Mouse (Mus musculus) liver, embryonic 16.5 days (tissue): Measurements from ENCODE around the gene Hivep3. TPM values are rescaled to one million over a fixed set of nuclear protein-coding genes. Genes with fewer than 3 reads are reported as not detected.

Source experiments
- ATAC-seq: fragments of 200-750 bp; cut with Nextera tagmentation; 2 replicates; pipeline ENCODE4 v1.8.0; 2017; ENCODE audit warnings: low read depth, mild to moderate bottlenecking, moderate number of reproducible peaks, moderate library complexity
- H3K27ac ChIP-seq: fragments of 300-500 bp; sonication (generic); 2 replicates; pipeline ENCODE4 v1.5.1; 2014; ENCODE audit warnings: mild to moderate bottlenecking, low read length
- H3K27me3 ChIP-seq: fragments of 300-500 bp; sonication (generic); 2 replicates; pipeline ENCODE4 v1.6.1; 2014; ENCODE audit warnings: low read depth, low read length, mixed read lengths; ENCODE audit not compliant: control insufficient read depth, insufficient read depth
- H3K36me3 ChIP-seq: fragments of 300-500 bp; sonication (generic); 2 replicates; pipeline ENCODE4 v1.6.1; 2014; ENCODE audit warnings: mild to moderate bottlenecking; ENCODE audit not compliant: control insufficient read depth, insufficient read depth
- H3K4me1 ChIP-seq: fragments of 300-500 bp; sonication (generic); 2 replicates; pipeline ENCODE4 v1.6.1; 2014; ENCODE audit warnings: low read depth, low read length, mixed read lengths; ENCODE audit not compliant: control insufficient read depth
- H3K4me2 ChIP-seq: fragments of 300-500 bp; sonication (generic); 2 replicates; pipeline ENCODE4 v1.6.1; 2014; ENCODE audit warnings: low read depth, low read length, mixed read lengths
- H3K4me3 ChIP-seq: fragments of 300-500 bp; sonication (generic); 2 replicates; pipeline ENCODE4 v1.5.1; 2014; ENCODE audit warnings: low read depth, mild to moderate bottlenecking, low read length
- H3K9ac ChIP-seq: fragments of 300-500 bp; sonication (generic); 2 replicates; pipeline ENCODE4 v1.6.1; 2014; ENCODE audit warnings: low read depth, low read length
- H3K9me3 ChIP-seq: fragments of 300-500 bp; sonication (generic); replicated peaks from 2 replicates; pipeline ENCODE4 v1.6.1; 2016; ENCODE audit warnings: low read length; ENCODE audit not compliant: control insufficient read depth
- WGBS: fragments of 180-500 bp; shearing (Covaris S2); extraction: QIAGEN DNeasy Blood & Tissue Kit; methylation state at CpG from one replicate; pipeline ENCODE4 v1.1.7; 2014; ENCODE audit not compliant: insufficient replicate concordance; 5-methylcytosine and 5-hydroxymethylcytosine counted together
- polyA plus RNA-seq: library from polyadenylated mRNA; unstranded; fragments of >200 nt; fragmentation: Nextera tagmentation; extraction: Ambion mirVana; gene quantifications from 2 replicates; pipeline ENCODE4 v1.2.1, GENCODE M21; 2015

The Hivep3 gene
- polyA plus RNA-seq, 1 experiment from 2014 or later = 2.1 TPM

DNA sequence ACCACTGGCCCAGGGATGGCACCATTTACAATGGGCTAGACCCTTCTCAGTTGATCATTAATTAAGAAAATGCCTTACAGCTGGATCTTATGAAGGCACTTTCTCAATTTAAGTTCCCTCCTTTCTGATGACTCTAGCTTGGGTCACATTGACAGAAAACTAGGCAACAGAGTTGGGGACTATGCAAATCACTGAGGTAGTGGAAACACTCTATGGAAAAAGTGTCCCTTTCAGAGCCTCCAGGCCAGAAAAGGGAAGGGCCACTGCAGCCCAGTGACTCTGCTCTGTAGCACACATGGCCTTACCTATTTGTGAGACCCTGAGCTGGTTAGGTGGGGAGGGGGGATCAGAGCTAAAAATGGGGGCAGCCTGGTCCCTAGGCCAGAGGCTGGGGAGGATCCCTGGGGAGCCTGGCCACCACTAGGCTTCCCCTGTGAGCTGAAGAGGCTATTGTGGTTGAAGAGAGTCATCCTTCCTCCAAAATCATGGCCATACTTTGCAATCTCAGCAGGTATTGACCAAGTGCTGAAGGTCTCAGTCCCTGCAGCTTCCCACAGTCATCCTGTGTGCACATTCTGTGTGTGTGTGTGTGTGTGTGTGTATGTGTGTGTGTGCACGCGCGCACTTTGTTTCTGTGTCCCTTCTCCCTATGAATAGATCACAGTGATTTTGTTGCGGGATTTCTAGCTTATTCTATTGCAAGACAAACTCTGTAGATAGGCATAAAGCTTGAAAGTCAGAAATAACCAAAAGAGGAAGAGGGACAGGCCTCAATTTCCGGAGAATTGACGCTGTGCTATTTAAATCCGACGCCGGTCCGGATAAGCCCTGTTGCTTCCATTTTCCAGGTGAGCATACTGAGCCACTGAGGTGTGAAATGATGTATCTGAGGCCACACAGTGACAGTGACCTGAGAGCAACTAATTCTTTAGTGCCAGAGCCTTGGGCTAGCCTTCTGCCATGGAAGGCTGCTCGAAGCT is 319.7 kb downstream of the Hivep3 start:
- no peak overlapping the region for H3K4me2 ChIP-seq
- ATAC-seq = no peak
- H3K4me1 ChIP-seq = no peaks in the 10 kb centered on the region
- H3K9ac ChIP-seq = no peak overlapping the region
- H3K27me3 ChIP-seq = no peaks in the 10 kb centered on the region
- H3K9me3 ChIP-seq = no peaks in the 10 kb centered on the region
- H3K36me3 ChIP-seq = no peaks in the 10 kb centered on the region
- H3K4me3 ChIP-seq = no peak overlapping the region
- WGBS = 60% methylated on average over 11 of the region's 11 CpGs
- H3K27ac ChIP-seq = no peak overlapping the region

DNA sequence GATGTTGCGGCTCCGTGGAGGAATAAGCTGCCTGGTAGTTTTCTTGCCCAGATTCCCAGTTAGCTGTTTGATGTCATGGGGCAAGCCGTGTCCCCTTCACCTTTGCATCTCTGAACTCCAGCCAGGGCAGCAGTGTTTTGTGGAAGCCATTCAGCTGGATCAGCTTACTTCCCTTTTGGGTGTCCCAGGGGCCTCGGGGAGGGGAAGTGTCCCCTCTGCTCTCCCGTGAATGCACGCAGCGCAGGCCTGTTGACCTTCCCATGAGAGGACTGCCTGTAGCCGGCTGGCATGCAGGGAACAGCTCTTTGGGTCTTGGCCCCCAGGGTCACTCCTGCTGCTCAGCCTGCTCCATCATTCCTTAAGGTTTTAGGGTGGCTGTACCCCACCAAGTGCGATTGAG is 320.6 kb downstream of the Hivep3 start:
- ATAC-seq = no peak
- Histone ChIP-seq H3K27me3 (no peaks in the 10 kb centered on the region), H3K4me2 (no peak overlapping the region), H3K4me3 (no peak overlapping the region), H3K9me3 (no peaks in the 10 kb centered on the region), H3K9ac (no peak overlapping the region), H3K4me1 (no peaks in the 10 kb centered on the region), H3K27ac (no peak overlapping the region), H3K36me3 (no peaks in the 10 kb centered on the region)
- WGBS = 31% methylated on average over 9 of the region's 9 CpGs

DNA sequence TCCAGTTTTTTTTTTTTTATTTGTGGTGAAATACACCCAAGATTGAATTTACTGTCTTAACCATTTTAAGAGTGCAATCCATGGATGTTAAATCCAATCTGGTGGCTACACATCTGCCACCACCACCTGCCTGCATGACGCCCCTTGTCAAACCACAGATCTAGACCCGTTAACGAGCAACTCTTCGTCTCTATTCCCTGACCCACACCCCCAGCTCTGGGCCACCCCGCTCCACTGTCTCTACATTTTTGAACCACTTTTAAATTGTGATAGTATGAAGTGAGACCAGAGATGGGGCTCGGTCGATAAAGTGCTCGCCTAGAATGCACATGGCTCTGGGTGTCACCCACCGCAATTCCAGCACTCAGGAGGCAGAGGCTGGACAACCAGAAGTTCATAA is 322.9 kb downstream of the Hivep3 start:
- Histone ChIP-seq H3K4me2 (no peak overlapping the region), H3K4me3 (no peak overlapping the region), H3K9ac (no peak overlapping the region), H3K27me3 (no peaks in the 10 kb centered on the region), H3K9me3 (no peaks in the 10 kb centered on the region), H3K4me1 (no peaks in the 10 kb centered on the region), H3K27ac (no peak overlapping the region), H3K36me3 (no peaks in the 10 kb centered on the region)
- 53% methylated on average over 9 of the region's 9 CpGs for WGBS
- ATAC-seq = no peak

DNA sequence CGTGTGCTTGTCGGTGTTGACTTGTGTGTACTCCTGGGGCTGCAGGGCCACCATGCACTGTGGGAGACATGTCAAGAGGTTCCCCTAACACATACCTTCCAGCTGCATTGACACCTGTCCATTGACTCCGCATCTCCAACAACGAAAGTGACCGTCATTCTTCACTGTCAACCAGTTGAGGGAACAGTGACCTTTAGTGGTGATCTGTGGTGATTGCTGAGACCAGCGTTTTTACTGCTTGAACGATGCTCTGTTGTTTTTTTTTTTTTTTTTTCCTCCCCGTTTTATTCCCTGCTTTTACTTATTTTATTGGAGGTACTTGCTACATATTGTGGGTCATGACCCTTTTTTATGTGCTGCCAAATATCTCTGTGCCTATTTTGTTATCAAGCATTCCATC is 323.9 kb downstream of the Hivep3 start:
- no peak overlapping the region for H3K4me2 ChIP-seq
- no peak overlapping the region for H3K4me3 ChIP-seq
- H3K4me1 ChIP-seq = no peaks in the 10 kb centered on the region
- 57% methylated on average over 8 of the region's 8 CpGs for WGBS
- no peaks in the 10 kb centered on the region for H3K9me3 ChIP-seq
- no peak overlapping the region for H3K9ac ChIP-seq
- H3K27ac ChIP-seq = no peak overlapping the region
- no peaks in the 10 kb centered on the region for H3K27me3 ChIP-seq
- ATAC-seq = no peak
- H3K36me3 ChIP-seq = no peaks in the 10 kb centered on the region

DNA sequence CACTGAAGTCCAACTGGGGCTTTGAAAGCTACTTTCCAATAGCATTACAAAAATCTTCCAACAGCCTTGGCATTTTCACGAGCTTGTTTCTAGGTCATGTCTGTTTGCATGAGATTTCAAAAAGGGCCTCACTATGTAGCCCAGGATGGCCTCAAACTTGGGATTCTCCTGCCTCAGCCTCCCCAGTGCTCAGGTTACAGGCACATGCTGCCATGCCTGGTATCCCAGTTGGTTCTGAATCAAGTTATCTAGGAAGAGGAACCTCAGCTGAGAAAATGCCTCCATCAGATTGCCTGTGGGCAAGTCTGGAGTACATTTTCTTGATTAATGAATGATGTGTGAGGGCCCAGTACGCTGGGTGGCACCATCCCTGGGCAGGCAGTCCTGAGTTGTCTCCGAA is 324.6 kb downstream of the Hivep3 start:
- Histone ChIP-seq H3K4me3 (no peak overlapping the region), H3K27ac (no peak overlapping the region), H3K9ac (no peak overlapping the region), H3K4me2 (no peak overlapping the region), H3K27me3 (no peaks in the 10 kb centered on the region), H3K9me3 (no peaks in the 10 kb centered on the region), H3K36me3 (no peaks in the 10 kb centered on the region), H3K4me1 (no peaks in the 10 kb centered on the region)
- no peak for ATAC-seq
- WGBS = 60% methylated on average over 3 of the region's 3 CpGs

DNA sequence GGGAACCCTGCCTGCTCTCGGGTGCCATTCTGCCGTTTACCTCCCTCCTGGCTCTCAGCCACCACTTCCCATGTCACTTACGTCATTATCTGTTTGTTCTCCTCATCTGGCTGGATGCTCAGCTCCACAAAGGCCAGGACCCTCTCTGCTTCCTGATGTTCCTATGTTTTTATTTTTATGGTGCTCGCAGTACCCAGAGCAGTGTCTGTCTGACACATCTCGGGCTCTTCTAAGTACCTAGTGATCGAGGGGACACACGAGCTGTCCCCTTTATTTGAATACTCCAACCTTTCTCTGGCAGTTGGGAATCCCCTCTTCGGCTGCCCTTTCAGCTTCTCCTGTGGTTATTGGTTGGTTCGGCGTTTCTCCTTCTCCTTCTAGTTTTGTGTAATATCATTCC is 325.2 kb downstream of the Hivep3 start:
- Histone ChIP-seq H3K4me3 (no peak overlapping the region), H3K27ac (no peak overlapping the region), H3K27me3 (no peaks in the 10 kb centered on the region), H3K9ac (no peak overlapping the region), H3K36me3 (no peaks in the 10 kb centered on the region), H3K9me3 (no peaks in the 10 kb centered on the region), H3K4me1 (no peaks in the 10 kb centered on the region), H3K4me2 (no peak overlapping the region)
- ATAC-seq = no peak
- 58% methylated on average over 10 of the region's 10 CpGs for WGBS

DNA sequence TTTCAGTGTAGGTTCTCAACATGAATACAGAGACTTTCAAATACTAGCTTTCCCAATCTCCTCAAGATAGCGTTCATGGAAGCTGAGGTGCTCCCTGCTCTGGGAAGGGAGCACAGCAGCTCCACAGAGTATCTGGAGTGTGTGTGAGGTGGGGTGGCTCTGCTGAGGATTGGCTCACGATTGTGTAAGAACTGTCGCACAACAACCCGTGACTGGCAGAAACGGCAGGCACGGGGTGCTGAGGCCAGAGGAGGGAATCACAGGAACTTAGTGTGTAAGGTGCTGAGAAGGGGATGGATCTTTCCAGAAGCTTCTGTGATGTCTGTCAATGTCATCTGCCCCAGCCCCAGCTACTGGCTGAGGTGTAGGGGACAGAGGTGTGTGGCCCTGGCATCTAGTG is 328.1 kb downstream of the Hivep3 start:
- Histone ChIP-seq H3K9me3 (no peaks in the 10 kb centered on the region), H3K27me3 (no peaks in the 10 kb centered on the region), H3K4me2 (no peak overlapping the region), H3K4me1 (no peaks in the 10 kb centered on the region), H3K36me3 (no peaks in the 10 kb centered on the region), H3K4me3 (no peak overlapping the region), H3K9ac (no peak overlapping the region), H3K27ac (no peak overlapping the region)
- WGBS = 69% methylated on average over 6 of the region's 6 CpGs
- ATAC-seq = no peak

DNA sequence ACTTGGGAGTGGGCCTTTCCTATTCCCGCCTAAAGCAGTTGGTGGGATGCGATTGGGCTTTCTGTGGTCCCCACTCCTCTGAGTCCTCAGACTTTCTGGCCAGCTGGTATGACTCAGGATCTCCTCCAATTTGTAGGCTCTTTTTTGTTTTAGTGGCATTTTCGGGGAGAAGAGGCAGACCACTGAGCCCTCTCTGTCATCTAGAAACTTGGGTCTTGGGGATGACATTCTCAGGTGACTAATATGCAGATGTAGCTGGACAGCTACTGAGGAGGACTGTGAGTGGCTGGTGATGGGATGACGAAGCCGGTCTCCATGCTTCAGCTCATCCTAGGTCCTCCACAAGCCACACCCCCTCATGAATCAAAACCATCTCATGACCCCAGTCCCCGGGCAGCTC is 328.6 kb downstream of the Hivep3 start:
- H3K4me1 ChIP-seq = no peaks in the 10 kb centered on the region
- 55% methylated on average over 6 of the region's 6 CpGs for WGBS
- H3K27ac ChIP-seq = no peak overlapping the region
- no peak overlapping the region for H3K4me3 ChIP-seq
- no peaks in the 10 kb centered on the region for H3K36me3 ChIP-seq
- no peak for ATAC-seq
- H3K27me3 ChIP-seq = no peaks in the 10 kb centered on the region
- no peak overlapping the region for H3K9ac ChIP-seq
- no peaks in the 10 kb centered on the region for H3K9me3 ChIP-seq
- no peak overlapping the region for H3K4me2 ChIP-seq

DNA sequence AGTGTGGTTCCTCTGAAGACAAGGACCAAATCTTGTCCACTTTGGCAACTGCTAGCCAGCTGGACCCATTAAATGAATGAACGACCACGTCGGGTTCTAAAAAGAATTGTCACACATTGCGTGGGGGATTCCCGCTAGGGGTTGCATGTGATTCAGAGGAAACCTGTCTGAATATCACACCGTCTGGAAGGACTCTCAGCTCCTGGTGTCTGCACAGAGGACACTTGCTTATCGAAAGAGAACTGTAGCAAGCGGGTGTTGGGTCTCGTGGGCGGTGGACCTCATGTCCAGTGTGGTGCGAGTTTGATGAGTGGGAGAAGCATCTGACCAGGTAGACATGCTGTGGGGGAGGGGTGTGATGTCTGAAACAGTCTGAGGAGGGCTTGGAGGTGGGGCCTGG is 329.2 kb downstream of the Hivep3 start:
- Histone ChIP-seq H3K9me3 (no peaks in the 10 kb centered on the region), H3K36me3 (no peaks in the 10 kb centered on the region), H3K4me2 (no peak overlapping the region), H3K27ac (no peak overlapping the region), H3K4me1 (no peaks in the 10 kb centered on the region), H3K27me3 (no peaks in the 10 kb centered on the region), H3K9ac (no peak overlapping the region), H3K4me3 (no peak overlapping the region)
- no peak for ATAC-seq
- WGBS = 72% methylated on average over 11 of the region's 11 CpGs
